Mouse (Mus musculus) heart, adult 9 months (tissue): ENCODE data around the gene Slit3.

Experiments
- DNase-seq, 2 experiments: peaks; one replicate each; pipeline ENCODE4 v3.0.0; 2022; ENCODE audit warnings: low spot score in 2 of 2

Slit3 gene

GRCm38 (mm10) chr11:35676744-35677143 is 555.7 kb downstream of the Slit3 start:
- no peak for DNase-seq

GRCm38 (mm10) chr11:35679976-35680375 is 559.0 kb downstream of the Slit3 start:
- DNase-seq: no peak

GRCm38 (mm10) chr11:35687316-35687715 is 566.3 kb downstream of the Slit3 start:
- DNase-seq: no peak

GRCm38 (mm10) chr11:35690515-35691281 is 569.7 kb downstream of the Slit3 start:
- DNase-seq: no peak

- no peak for DNase-seq
Observed at GRCm38 (mm10) chr11:35693136-35693535, 572.1 kb downstream of the Slit3 start.

GRCm38 (mm10) chr11:35693625-35694024 is 572.6 kb downstream of the Slit3 start:
- no peak for DNase-seq

- DNase-seq: no peak
Observed at GRCm38 (mm10) chr11:35697476-35697875, 576.5 kb downstream of the Slit3 start.

- DNase-seq: no peak
Observed at GRCm38 (mm10) chr11:35698901-35699300, 577.9 kb downstream of the Slit3 start.

- DNase-seq: no peak
Observed at GRCm38 (mm10) chr11:35703471-35703870, 582.4 kb downstream of the Slit3 start.

GRCm38 (mm10) chr11:35704381-35704780 is 583.4 kb downstream of the Slit3 start:
- DNase-seq: no peak

GRCm38 (mm10) chr11:35704927-35705326 is 583.9 kb downstream of the Slit3 start:
- no peak for DNase-seq

- no peak for DNase-seq
Observed at GRCm38 (mm10) chr11:35707431-35707830, 586.4 kb downstream of the Slit3 start.

GRCm38 (mm10) chr11:35711314-35711713 is 590.3 kb downstream of the Slit3 start:
- DNase-seq: no peak

- no peak for DNase-seq
Observed at GRCm38 (mm10) chr11:35718881-35719280, 597.9 kb downstream of the Slit3 start.

- DNase-seq: no peak
Observed at GRCm38 (mm10) chr11:35723876-35724275, 602.9 kb downstream of the Slit3 start.

- DNase-seq: no peak
Observed at GRCm38 (mm10) chr11:35726341-35726846, 605.4 kb downstream of the Slit3 start.

- DNase-seq: no peak
Observed at GRCm38 (mm10) chr11:35728200-35728599, 607.2 kb downstream of the Slit3 start.

- no peak for DNase-seq
Observed at GRCm38 (mm10) chr11:35729186-35729585, 608.2 kb downstream of the Slit3 start.

- no peak for DNase-seq
Observed at GRCm38 (mm10) chr11:35732366-35732765, 611.3 kb downstream of the Slit3 start.

GRCm38 (mm10) chr11:35736817-35737216 is 615.8 kb downstream of the Slit3 start:
- no peak for DNase-seq

GRCm38 (mm10) chr11:35737262-35737661 is 616.2 kb downstream of the Slit3 start:
- no peak for DNase-seq

- no peak for DNase-seq
Observed at GRCm38 (mm10) chr11:35738102-35738501, 617.1 kb downstream of the Slit3 start.

GRCm38 (mm10) chr11:35743586-35743985 is 622.6 kb downstream of the Slit3 start:
- DNase-seq: no peak

GRCm38 (mm10) chr11:35744571-35744970 is 623.5 kb downstream of the Slit3 start:
- DNase-seq: no peak
